Mouse (Mus musculus) fibroblast of lung, adult 2 months (primary cell): Measurements from ENCODE around the gene Hs3st4.

ENCODE experiments used
- DNase-seq: peaks from one replicate; pipeline ENCODE4 v3.0.0-alpha.2; 2011; ENCODE audit warnings: low read depth

The Hs3st4 gene

DNA sequence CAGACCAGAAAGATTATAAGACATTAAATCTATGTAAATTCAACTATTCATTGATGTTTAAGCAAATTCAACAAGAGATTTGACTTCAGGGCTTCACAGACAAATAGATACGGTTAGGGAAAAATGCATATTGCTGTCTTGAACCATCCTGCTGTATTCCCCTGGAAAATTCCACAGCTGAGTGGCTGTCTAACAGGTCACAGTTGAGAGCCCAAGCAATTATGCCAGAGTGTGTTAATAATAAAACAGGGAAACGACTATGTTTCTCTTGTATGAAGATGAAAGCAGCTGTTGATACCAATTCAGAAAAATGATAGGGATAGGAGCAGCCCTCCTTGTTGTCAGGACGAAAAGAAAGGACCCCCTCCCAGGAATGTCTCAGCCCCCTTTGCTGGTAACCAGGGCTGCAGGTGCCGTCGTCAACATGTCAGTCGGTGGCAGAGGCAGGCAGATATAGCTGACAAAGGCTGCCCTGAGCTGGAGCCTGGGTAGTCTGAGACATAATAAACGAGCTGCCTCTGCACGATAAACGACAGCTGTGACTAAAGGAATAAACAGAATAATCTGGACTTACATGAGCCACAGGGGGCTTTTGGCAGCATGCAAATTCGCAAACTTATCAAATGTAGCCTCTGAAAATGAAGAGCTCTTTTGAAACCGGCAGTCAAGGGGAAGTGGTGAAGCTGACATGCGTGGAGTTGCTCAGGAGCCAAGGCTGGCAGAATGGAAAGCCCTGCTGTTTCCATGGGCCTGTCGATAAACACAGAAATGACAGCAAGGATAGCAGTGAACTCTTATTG is 364.7 kb downstream of the Hs3st4 start:
- DNase-seq, result no peak

DNA sequence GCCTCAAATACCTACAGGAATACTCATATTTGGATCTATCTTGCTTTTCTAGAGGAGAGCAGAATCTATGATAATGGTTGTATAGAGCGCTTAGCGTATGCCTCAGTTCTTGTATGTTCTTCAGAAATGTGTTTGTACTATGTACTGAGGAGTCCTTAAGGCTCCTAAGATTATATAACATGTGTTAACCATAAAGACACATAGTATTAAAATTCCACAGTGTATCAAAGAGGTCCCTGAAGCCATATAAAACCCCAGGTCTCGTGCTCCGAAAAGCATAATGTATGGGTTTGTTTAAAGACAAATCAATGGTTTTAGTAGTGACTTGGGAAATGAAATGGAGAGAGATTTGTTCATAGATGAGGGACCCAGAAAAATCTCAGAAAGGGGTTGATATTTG is 371.4 kb downstream of the Hs3st4 start:
- DNase-seq, result no peak

DNA sequence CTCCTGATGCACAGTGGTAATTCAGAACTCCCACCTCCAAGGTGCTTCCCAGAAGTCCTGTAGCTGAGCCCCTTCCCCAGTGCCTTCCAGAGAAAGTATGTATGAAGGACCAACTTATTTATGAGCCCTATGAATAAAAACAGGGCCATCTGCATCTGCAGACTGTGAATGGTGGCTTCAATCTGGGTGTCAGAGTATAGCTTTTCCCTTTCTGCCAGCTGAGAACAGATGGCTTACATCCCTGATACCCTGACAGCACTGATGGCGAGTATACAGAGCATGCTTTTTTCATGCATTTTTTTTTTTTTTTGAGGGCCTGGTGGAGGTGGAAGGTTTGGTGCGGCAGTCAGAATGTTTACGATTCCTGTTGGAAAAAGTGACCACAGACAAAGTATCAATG is 375.4 kb downstream of the Hs3st4 start:
- no peak for DNase-seq

DNA sequence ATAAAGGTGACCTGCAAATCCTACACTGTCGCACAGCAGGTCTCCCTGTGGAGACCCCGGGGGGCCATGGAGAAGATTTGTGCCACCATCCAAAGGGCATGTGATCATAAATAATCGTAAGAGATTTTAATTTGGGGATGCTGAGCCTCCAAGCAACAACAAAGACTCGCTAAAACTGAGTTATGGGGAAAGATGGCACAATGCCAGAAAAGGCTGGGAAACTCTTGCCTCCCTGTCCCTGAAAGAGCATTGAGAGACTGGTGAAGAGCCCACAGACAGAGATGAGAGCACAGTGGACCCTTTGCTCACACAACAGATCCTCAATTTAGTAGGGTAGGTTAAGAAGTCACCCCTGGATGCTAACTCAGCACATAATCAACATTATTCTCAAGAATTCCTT is 377.2 kb downstream of the Hs3st4 start:
- DNase-seq, result no peak

DNA sequence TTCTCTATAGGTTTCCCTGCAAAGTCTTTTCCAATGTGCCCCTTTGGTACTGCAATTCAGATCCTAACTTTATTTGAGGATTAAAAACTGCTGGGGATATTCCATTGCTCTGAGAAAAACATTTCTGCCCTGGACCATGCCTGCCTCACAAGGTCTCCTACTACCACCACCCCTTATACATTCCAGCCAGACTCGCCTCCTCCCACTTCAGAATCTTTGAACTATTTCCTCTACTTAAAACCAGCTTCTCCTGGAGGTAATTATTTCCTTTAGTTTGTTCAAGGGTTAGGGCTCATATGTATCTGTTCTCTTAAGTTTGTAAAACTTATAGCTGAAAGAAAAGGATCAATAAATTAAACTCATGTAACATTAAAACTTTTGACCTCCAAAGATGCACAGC is 389.6 kb downstream of the Hs3st4 start:
- DNase-seq, result no peak

DNA sequence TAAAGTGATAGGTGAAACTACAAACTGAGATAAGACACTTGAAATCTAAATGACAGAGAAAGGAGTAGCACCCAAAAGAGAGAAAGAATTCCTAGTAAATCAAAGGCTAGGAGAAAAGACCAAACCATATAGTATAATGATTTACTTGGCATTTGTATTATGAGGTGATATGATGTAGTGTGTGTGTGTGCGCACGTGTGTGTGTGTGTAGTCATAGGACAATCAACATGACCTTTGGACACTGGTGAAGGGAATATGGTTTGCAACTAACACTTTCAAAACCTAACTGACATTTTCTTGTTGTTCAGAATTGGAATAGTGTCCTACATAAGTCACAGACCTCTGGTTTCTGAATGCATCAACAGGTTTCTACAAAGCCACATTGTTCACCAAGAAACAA is 390.0 kb downstream of the Hs3st4 start:
- DNase-seq, result no peak

DNA sequence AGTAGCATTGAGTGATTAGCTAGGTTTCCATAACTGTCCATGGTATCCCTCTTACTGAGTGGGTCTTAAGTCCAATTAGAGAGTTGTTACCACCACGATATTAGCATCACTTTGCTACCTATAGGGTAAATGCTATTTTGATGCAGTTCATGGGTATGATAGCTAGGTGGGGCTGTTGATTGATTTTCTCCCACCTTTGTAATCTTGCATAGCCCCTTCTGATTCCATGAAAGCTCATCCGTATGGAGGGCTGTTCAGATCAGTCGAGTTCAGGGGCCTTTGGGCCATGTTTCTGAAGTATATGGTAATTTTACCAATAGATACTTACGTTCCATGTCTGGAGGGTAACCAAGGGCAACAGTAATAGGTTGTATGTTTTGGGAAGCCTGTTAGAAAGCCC is 400.8 kb downstream of the Hs3st4 start:
- no peak for DNase-seq

DNA sequence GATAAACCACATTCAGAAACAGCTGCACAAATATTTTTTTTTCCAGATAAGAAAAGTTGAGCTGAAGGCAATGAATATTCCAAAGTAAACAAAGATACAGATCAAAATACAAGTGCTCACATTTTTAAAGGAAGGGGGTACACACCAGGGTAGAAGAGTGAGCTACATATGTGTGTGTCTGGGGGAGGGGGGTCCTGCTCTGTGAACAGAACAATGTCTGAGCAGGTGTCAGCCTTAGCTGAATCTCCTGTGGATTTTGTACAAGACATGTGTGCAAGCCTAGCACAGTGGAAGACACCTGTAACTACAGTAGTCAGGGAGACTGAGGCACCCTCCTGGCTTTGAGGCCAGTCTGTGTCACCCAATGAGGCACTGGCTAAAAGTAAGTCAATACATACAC is 416.5 kb downstream of the Hs3st4 start:
- no peak for DNase-seq

DNA sequence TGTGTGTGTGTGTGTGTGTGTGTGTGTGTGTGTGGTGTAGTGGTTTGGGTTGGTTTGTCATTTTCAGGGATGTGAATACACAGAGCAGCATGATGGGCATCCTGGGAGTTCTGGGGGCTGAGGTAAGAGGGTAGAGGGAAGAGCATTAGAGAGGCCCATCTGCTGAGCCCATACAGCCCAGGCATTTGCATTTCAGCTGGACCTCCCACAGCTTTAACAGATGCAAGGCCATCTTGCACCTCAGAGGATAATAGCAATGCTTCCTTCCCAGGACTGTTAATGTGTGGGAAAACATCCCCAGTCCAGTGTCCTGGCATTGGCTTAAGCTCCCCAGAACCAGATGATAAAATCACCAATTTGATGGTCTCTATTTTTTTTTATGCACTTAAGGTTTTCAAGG is 444.3 kb downstream of the Hs3st4 start:
- DNase-seq, result no peak
